ENCODE assay signal across 20 mouse cellular contexts in genomic region chr17:67010136-67010535, GRCm38 (mm10).
DNase-seq lines count a peak whose midpoint lies in the region; ATAC-seq and TF ChIP-seq lines count a peak whose summit lies in the region.
"Had no signal": no experiment of that assay in that cellular context is flagged by ENCODE, and none has a peak within 500 bp of the region (broad histone marks: within the 10 kb centered on the region; RNA-seq: fewer than 3 reads in every experiment).

No protein-coding gene starts in this region.

- peak; percentile 38 for DNase-seq in forebrain, postnatal 0 days
- no peak for DNase-seq in embryo, embryonic 10.5 days (ENCODE audit: low spot score)
- DNase-seq: adrenal gland, postnatal 25 days; B cell, adult 2 months; embryo, embryonic 11 days; gastrocnemius, postnatal 10 days; heart, adult 18-20 months; kidney, adult 8-10 months; kidney, postnatal 14 days; layer of hippocampus, postnatal 36 days; liver; lung, postnatal 10 days; retina, postnatal 1 day had no signal

- 24% methylated on average over 4 of the region's 4 CpGs for WGBS in forebrain, postnatal 0 days
- 42% methylated on average over 4 of the region's 4 CpGs for WGBS in forebrain, embryonic 15.5 days
- WGBS in midbrain, embryonic 12.5 days = 58% methylated on average over 4 of the region's 4 CpGs
- 43% methylated on average over 4 of the region's 4 CpGs for whole genome bisulfite sequencing in midbrain, embryonic 15.5 days
- WGBS in hindbrain, embryonic 16.5 days = 32% methylated on average over 4 of the region's 4 CpGs
- 37% methylated on average over 4 of the region's 4 CpGs for WGBS in neural tube, embryonic 13.5 days

- no peaks in the 10 kb centered on the region for H3K36me3 ChIP-seq in forebrain, postnatal 0 days (ENCODE audit: insufficient read depth)
- no peaks in the 10 kb centered on the region for H3K36me3 ChIP-seq in forebrain, embryonic 15.5 days
- H3K36me3 ChIP-seq in midbrain, embryonic 12.5 days = no peaks in the 10 kb centered on the region
- no peaks in the 10 kb centered on the region for H3K36me3 ChIP-seq in midbrain, embryonic 15.5 days (replicated peaks)
- H3K36me3 ChIP-seq in hindbrain, embryonic 16.5 days (ENCODE audit: control insufficient read depth, insufficient read depth, low read length) = no peaks in the 10 kb centered on the region
- H3K36me3 ChIP-seq in neural tube, embryonic 13.5 days = no peaks in the 10 kb centered on the region
- H3K36me3 ChIP-seq: heart, embryonic 15.5 days had no signal

- no peak overlapping the region for H3K27ac ChIP-seq in forebrain, postnatal 0 days (ENCODE audit: low read depth, low read length)
- no peak overlapping the region for H3K27ac ChIP-seq in forebrain, embryonic 15.5 days (replicated peaks)
- H3K27ac ChIP-seq in midbrain, embryonic 12.5 days (replicated peaks) = no peak overlapping the region
- no peak overlapping the region for H3K27ac ChIP-seq in midbrain, embryonic 15.5 days
- no peak overlapping the region for H3K27ac ChIP-seq in hindbrain, embryonic 16.5 days (ENCODE audit: low read depth, low read length)
- H3K27ac ChIP-seq in neural tube, embryonic 13.5 days (replicated peaks) = no peak overlapping the region
- H3K27ac ChIP-seq: heart, embryonic 15.5 days; layer of hippocampus, adult 2 months had no signal

- H3K27me3 ChIP-seq in forebrain, postnatal 0 days (ENCODE audit: insufficient read depth, low read length) = no peaks in the 10 kb centered on the region
- H3K27me3 ChIP-seq in forebrain, embryonic 15.5 days = no peaks in the 10 kb centered on the region
- no peaks in the 10 kb centered on the region for H3K27me3 ChIP-seq in midbrain, embryonic 12.5 days
- no peaks in the 10 kb centered on the region for H3K27me3 ChIP-seq in midbrain, embryonic 15.5 days (replicated peaks)
- no peaks in the 10 kb centered on the region for H3K27me3 ChIP-seq in hindbrain, embryonic 16.5 days (replicated peaks; ENCODE audit: control insufficient read depth, insufficient read depth, low read length)
- no peaks in the 10 kb centered on the region for H3K27me3 ChIP-seq in neural tube, embryonic 13.5 days
- H3K27me3 ChIP-seq: heart, embryonic 15.5 days had no signal

- H3K9ac ChIP-seq in forebrain, postnatal 0 days = no peak overlapping the region
- no peak overlapping the region for H3K9ac ChIP-seq in forebrain, embryonic 15.5 days (replicated peaks)
- H3K9ac ChIP-seq in midbrain, embryonic 12.5 days (replicated peaks) = no peak overlapping the region
- H3K9ac ChIP-seq in midbrain, embryonic 15.5 days = no peak overlapping the region
- H3K9ac ChIP-seq in hindbrain, embryonic 16.5 days (ENCODE audit: low read depth, low read length) = no peak overlapping the region
- no peak overlapping the region for H3K9ac ChIP-seq in neural tube, embryonic 13.5 days
- H3K9ac ChIP-seq: heart, embryonic 15.5 days had no signal

- no peaks in the 10 kb centered on the region for H3K9me3 ChIP-seq in forebrain, postnatal 0 days (ENCODE audit: low read length)
- H3K9me3 ChIP-seq in forebrain, embryonic 15.5 days = no peaks in the 10 kb centered on the region
- H3K9me3 ChIP-seq in midbrain, embryonic 12.5 days = no peaks in the 10 kb centered on the region
- no peaks in the 10 kb centered on the region for H3K9me3 ChIP-seq in midbrain, embryonic 15.5 days
- no peaks in the 10 kb centered on the region for H3K9me3 ChIP-seq in hindbrain, embryonic 16.5 days (ENCODE audit: control insufficient read depth, low read length)
- H3K9me3 ChIP-seq in neural tube, embryonic 13.5 days = no peaks in the 10 kb centered on the region
- H3K9me3 ChIP-seq: heart, embryonic 15.5 days had no signal

- no peak overlapping the region for H3K4me2 ChIP-seq in forebrain, postnatal 0 days (ENCODE audit: low read depth)
- H3K4me2 ChIP-seq in forebrain, embryonic 15.5 days (replicated peaks) = no peak overlapping the region
- H3K4me2 ChIP-seq in midbrain, embryonic 12.5 days (replicated peaks) = no peak overlapping the region
- no peak overlapping the region for H3K4me2 ChIP-seq in midbrain, embryonic 15.5 days
- H3K4me2 ChIP-seq in hindbrain, embryonic 16.5 days (ENCODE audit: low read length) = no peak overlapping the region
- H3K4me2 ChIP-seq in neural tube, embryonic 13.5 days = no peak overlapping the region
- H3K4me2 ChIP-seq: heart, embryonic 15.5 days had no signal

- no peak for TF ChIP-seq CTCF in forebrain, postnatal 0 days (IDR thresholded peaks at IDR 0.05; ENCODE audit: low read depth)

- no peak for ATAC-seq in forebrain, postnatal 0 days
- ATAC-seq in forebrain, embryonic 15.5 days (replicated peaks) = no peak
- 0 out of 2 replicates have a peak, but pooled peaks have one; percentile 21 for ATAC-seq in midbrain, embryonic 12.5 days (ENCODE audit: low FRiP score, low read depth)
- no peak; the same call in 1 of the 2 replicates for ATAC-seq in midbrain, embryonic 15.5 days (replicated peaks)
- ATAC-seq in hindbrain, embryonic 16.5 days = peak; percentile 86
- peak; percentile 85 for ATAC-seq in neural tube, embryonic 13.5 days (ENCODE audit: low read depth)

- H3K4me1 ChIP-seq in forebrain, postnatal 0 days (ENCODE audit: insufficient read depth) = peaks cover 15% of the 10 kb centered on the region; the same call in 1 of the 2 replicates
- peaks cover 27% of the 10 kb centered on the region for H3K4me1 ChIP-seq in forebrain, embryonic 15.5 days
- H3K4me1 ChIP-seq in midbrain, embryonic 12.5 days = peaks cover 22% of the 10 kb centered on the region
- H3K4me1 ChIP-seq in midbrain, embryonic 15.5 days = peaks cover 5% of the 10 kb centered on the region; the same call in 1 of the 2 replicates
- H3K4me1 ChIP-seq in hindbrain, embryonic 16.5 days (ENCODE audit: control insufficient read depth, insufficient read depth, low read depth, low read length) = peaks cover 2% of the 10 kb centered on the region
- peaks cover 18% of the 10 kb centered on the region for H3K4me1 ChIP-seq in neural tube, embryonic 13.5 days (replicated peaks)
- H3K4me1 ChIP-seq: heart, embryonic 15.5 days had no signal

- no peak overlapping the region for H3K4me3 ChIP-seq in forebrain, postnatal 0 days (ENCODE audit: low read depth, low read length)
- H3K4me3 ChIP-seq in forebrain, embryonic 15.5 days = no peak overlapping the region
- no peak overlapping the region for H3K4me3 ChIP-seq in midbrain, embryonic 12.5 days
- no peak overlapping the region for H3K4me3 ChIP-seq in midbrain, embryonic 15.5 days
- H3K4me3 ChIP-seq in hindbrain, embryonic 16.5 days (ENCODE audit: low read length) = no peak overlapping the region
- H3K4me3 ChIP-seq in neural tube, embryonic 13.5 days = no peak overlapping the region
- H3K4me3 ChIP-seq: heart, embryonic 15.5 days; layer of hippocampus, adult 2 months had no signal

Comparison
In these comparisons a context has a peak if more than half of its experiments do, and no peak if none do; other contexts are left out.
1. ATAC-seq: peak in midbrain, embryonic 12.5 days (single experiment), hindbrain, embryonic 16.5 days (single experiment) and neural tube, embryonic 13.5 days (single experiment); none in forebrain, postnatal 0 days (single experiment), forebrain, embryonic 15.5 days (single experiment) and midbrain, embryonic 15.5 days (single experiment).